ENCODE assay signal across 18 mouse cellular contexts in the genomic region with DNA sequence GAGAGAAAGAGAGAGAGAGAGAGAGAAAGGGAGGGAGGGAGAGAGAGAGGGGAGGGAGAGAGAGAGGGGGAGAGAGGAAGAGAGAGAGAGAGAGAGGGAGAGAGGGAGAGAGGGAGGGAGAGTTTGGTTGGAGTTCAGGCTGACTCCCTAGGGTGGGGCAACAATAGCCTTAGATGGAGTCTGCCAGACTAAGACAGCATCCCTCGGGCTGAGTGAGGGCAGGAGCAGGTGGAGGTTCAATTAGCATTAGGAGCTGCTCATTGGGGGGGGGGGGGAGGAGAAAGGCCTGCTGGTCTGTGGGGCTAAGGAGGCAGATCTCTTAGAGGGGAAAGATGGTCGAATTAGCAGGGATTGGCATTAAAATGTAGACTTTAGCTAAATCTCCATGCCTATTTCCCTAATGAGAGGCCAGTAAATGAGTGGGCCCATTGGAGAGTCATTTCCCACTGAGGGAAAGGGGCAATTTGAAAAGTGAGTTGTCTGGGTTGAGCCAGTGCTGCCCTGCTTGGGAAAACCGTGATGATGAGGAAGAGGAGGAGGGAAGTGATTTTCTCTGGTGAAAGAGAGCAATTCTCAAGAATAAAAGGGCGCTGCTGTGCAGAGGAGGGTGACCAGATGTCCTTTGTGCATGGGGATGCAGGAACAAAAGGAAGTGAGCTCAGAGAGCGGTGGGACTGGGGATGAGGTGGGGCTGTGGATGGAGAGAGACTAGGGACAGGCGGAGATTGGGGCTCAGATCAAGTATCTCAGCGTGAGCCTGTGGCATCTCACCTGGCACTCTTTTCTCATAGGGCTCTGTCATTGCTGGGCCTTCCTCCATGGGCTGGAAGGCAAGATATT.
DNase-seq lines count a peak whose midpoint lies in the region; ATAC-seq and TF ChIP-seq lines count a peak whose summit lies in the region.
"Had no signal": no experiment of that assay in that cellular context is flagged by ENCODE, and none has a peak within 500 bp of the region (broad histone marks: within the 10 kb centered on the region; RNA-seq: fewer than 3 reads in every experiment).

No protein-coding gene starts in this region.

- no peak overlapping the region for H3K9ac ChIP-seq in midbrain, postnatal 0 days (replicated peaks; ENCODE audit: low read length, poor library complexity, severe bottlenecking)
- H3K9ac ChIP-seq in embryonic facial prominence, embryonic 11.5 days (replicated peaks; ENCODE audit: low read length): no peak overlapping the region
- H3K9ac ChIP-seq in forebrain, postnatal 0 days: no peak overlapping the region
- H3K9ac ChIP-seq in neural tube, embryonic 13.5 days: no peak overlapping the region
- H3K9ac ChIP-seq: embryonic facial prominence, embryonic 13.5 days; limb, embryonic 15.5 days; liver, postnatal 0 days had no signal

- intact Hi-C loops in gastrocnemius, adult 2 months (cut with DNase I): no loop called here

- TF ChIP-seq CTCF in midbrain, postnatal 0 days (IDR thresholded peaks at IDR 0.05): no peak
- TF ChIP-seq CTCF in forebrain, postnatal 0 days (IDR thresholded peaks at IDR 0.05; ENCODE audit: low read depth): no peak
- TF ChIP-seq CTCF in gastrocnemius, adult 2 months (IDR thresholded peaks at IDR 0.05): no peak

- peak; percentile 17 for DNase-seq in midbrain, embryonic 10.5 days (ENCODE audit: low spot score)
- DNase-seq in midbrain, postnatal 0 days (ENCODE audit: low spot score): no peak
- peak; percentile 2 for DNase-seq in embryonic facial prominence, embryonic 11.5 days (ENCODE audit: low spot score)
- DNase-seq in forebrain, postnatal 0 days: no peak
- no peak for DNase-seq in gastrocnemius, adult 2 months
- no peak for DNase-seq in left cerebral cortex, adult 9 months (ENCODE audit: low spot score in 2 of 2)
- DNase-seq: adrenal gland, postnatal 14 days; cerebellum, postnatal 10 days; gastrocnemius, postnatal 25 days; heart, postnatal 36 days; kidney, postnatal 10 days; liver, postnatal 0 days; right cerebral cortex, postnatal 14 days had no signal

- peak overlapping the region; percentile 63 for H3K27ac ChIP-seq in midbrain, embryonic 10.5 days (replicated peaks)
- no peak overlapping the region for H3K27ac ChIP-seq in midbrain, postnatal 0 days (ENCODE audit: low read depth, low read length)
- H3K27ac ChIP-seq in embryonic facial prominence, embryonic 11.5 days (replicated peaks; ENCODE audit: low read depth, low read length): no peak overlapping the region
- H3K27ac ChIP-seq in forebrain, postnatal 0 days (ENCODE audit: low read depth, low read length): no peak overlapping the region
- peak overlapping the region; percentile 68 for H3K27ac ChIP-seq in neural tube, embryonic 13.5 days (replicated peaks)
- no peak overlapping the region for H3K27ac ChIP-seq in gastrocnemius, adult 2 months
- H3K27ac ChIP-seq: embryonic facial prominence, embryonic 13.5 days; limb, embryonic 15.5 days had no signal

- peaks cover 9% of the 10 kb centered on the region for H3K4me1 ChIP-seq in midbrain, embryonic 10.5 days
- no peaks in the 10 kb centered on the region for H3K4me1 ChIP-seq in midbrain, postnatal 0 days (ENCODE audit: insufficient read depth, low read length)
- H3K4me1 ChIP-seq in embryonic facial prominence, embryonic 11.5 days (ENCODE audit: control insufficient read depth, insufficient read depth, low read length): no peaks in the 10 kb centered on the region
- H3K4me1 ChIP-seq in forebrain, postnatal 0 days (ENCODE audit: insufficient read depth): no peaks in the 10 kb centered on the region; the same call in 1 of the 2 replicates
- H3K4me1 ChIP-seq in neural tube, embryonic 13.5 days (replicated peaks): peaks cover 14% of the 10 kb centered on the region
- H3K4me1 ChIP-seq: embryonic facial prominence, embryonic 13.5 days; limb, embryonic 15.5 days had no signal

- no peak for ATAC-seq in midbrain, postnatal 0 days (ENCODE audit: low FRiP score)
- 0 out of 2 replicates have a peak, but pooled peaks have one; percentile 23 for ATAC-seq in embryonic facial prominence, embryonic 11.5 days (replicated peaks; ENCODE audit: insufficient number of reproducible peaks, low FRiP score, low TSS enrichment, low read depth)
- peak; percentile 45; the same call in 1 of the 2 replicates for ATAC-seq in forebrain, postnatal 0 days
- ATAC-seq in neural tube, embryonic 13.5 days (ENCODE audit: low read depth): peak; percentile 76
- ATAC-seq: intestine, embryonic 16.5 days; liver, postnatal 0 days had no signal

- H3K9me3 ChIP-seq in midbrain, embryonic 10.5 days (replicated peaks): no peaks in the 10 kb centered on the region
- H3K9me3 ChIP-seq in midbrain, postnatal 0 days (ENCODE audit: low read length): no peaks in the 10 kb centered on the region
- H3K9me3 ChIP-seq in embryonic facial prominence, embryonic 11.5 days (replicated peaks; ENCODE audit: control insufficient read depth, low read length): no peaks in the 10 kb centered on the region
- no peaks in the 10 kb centered on the region for H3K9me3 ChIP-seq in forebrain, postnatal 0 days (ENCODE audit: low read length)
- no peaks in the 10 kb centered on the region for H3K9me3 ChIP-seq in neural tube, embryonic 13.5 days
- H3K9me3 ChIP-seq: embryonic facial prominence, embryonic 13.5 days; limb, embryonic 15.5 days had no signal

- 11% methylated on average over 7 of the region's 7 CpGs for WGBS in midbrain, embryonic 10.5 days
- WGBS in midbrain, postnatal 0 days: 22% methylated on average over 7 of the region's 7 CpGs
- 20% methylated on average over 6 of the region's 7 CpGs for WGBS in embryonic facial prominence, embryonic 11.5 days
- WGBS in forebrain, postnatal 0 days: 14% methylated on average over 7 of the region's 7 CpGs
- WGBS in neural tube, embryonic 13.5 days: 9% methylated on average over 7 of the region's 7 CpGs

- H3K36me3 ChIP-seq in midbrain, embryonic 10.5 days: no peaks in the 10 kb centered on the region
- no peaks in the 10 kb centered on the region for H3K36me3 ChIP-seq in midbrain, postnatal 0 days (ENCODE audit: insufficient read depth, low read length)
- H3K36me3 ChIP-seq in embryonic facial prominence, embryonic 11.5 days (replicated peaks; ENCODE audit: control insufficient read depth, insufficient read depth, low read depth, low read length): no peaks in the 10 kb centered on the region
- H3K36me3 ChIP-seq in forebrain, postnatal 0 days (ENCODE audit: insufficient read depth): no peaks in the 10 kb centered on the region
- H3K36me3 ChIP-seq in neural tube, embryonic 13.5 days: no peaks in the 10 kb centered on the region
- H3K36me3 ChIP-seq: embryonic facial prominence, embryonic 13.5 days; limb, embryonic 15.5 days had no signal

- no peak overlapping the region for H3K4me3 ChIP-seq in midbrain, embryonic 10.5 days
- no peak overlapping the region for H3K4me3 ChIP-seq in midbrain, postnatal 0 days (ENCODE audit: low read depth, low read length)
- H3K4me3 ChIP-seq in embryonic facial prominence, embryonic 11.5 days (ENCODE audit: low read depth, low read length): no peak overlapping the region
- H3K4me3 ChIP-seq in forebrain, postnatal 0 days (ENCODE audit: low read depth, low read length): no peak overlapping the region
- no peak overlapping the region for H3K4me3 ChIP-seq in neural tube, embryonic 13.5 days
- no peak overlapping the region for H3K4me3 ChIP-seq in gastrocnemius, adult 2 months
- H3K4me3 ChIP-seq: embryonic facial prominence, embryonic 13.5 days; limb, embryonic 15.5 days had no signal

- H3K4me2 ChIP-seq in midbrain, postnatal 0 days (ENCODE audit: low read depth, low read length, poor library complexity, severe bottlenecking): no peak overlapping the region
- H3K4me2 ChIP-seq in embryonic facial prominence, embryonic 11.5 days (ENCODE audit: low read depth, low read length): no peak overlapping the region
- H3K4me2 ChIP-seq in forebrain, postnatal 0 days (ENCODE audit: low read depth): no peak overlapping the region
- H3K4me2 ChIP-seq in neural tube, embryonic 13.5 days: no peak overlapping the region
- H3K4me2 ChIP-seq: embryonic facial prominence, embryonic 13.5 days; heart, embryonic 11.5 days; limb, embryonic 15.5 days had no signal

- no peaks in the 10 kb centered on the region for H3K27me3 ChIP-seq in midbrain, embryonic 10.5 days (ENCODE audit: low read depth, poor library complexity, severe bottlenecking)
- no peaks in the 10 kb centered on the region for H3K27me3 ChIP-seq in midbrain, postnatal 0 days (ENCODE audit: insufficient read depth, low read length)
- H3K27me3 ChIP-seq in embryonic facial prominence, embryonic 11.5 days (ENCODE audit: control insufficient read depth, insufficient read depth, low read length): no peaks in the 10 kb centered on the region
- H3K27me3 ChIP-seq in forebrain, postnatal 0 days (ENCODE audit: insufficient read depth, low read length): no peaks in the 10 kb centered on the region
- H3K27me3 ChIP-seq in neural tube, embryonic 13.5 days: no peaks in the 10 kb centered on the region
- H3K27me3 ChIP-seq: embryonic facial prominence, embryonic 13.5 days; limb, embryonic 15.5 days had no signal

Comparison
In these comparisons a context has a peak if more than half of its experiments do, and no peak if none do; other contexts are left out.
1. DNase-seq: peak in midbrain, embryonic 10.5 days (single experiment) and embryonic facial prominence, embryonic 11.5 days (single experiment); none in midbrain, postnatal 0 days (single experiment), forebrain, postnatal 0 days (single experiment), gastrocnemius, adult 2 months (single experiment) and left cerebral cortex, adult 9 months (0 of 2).
2. H3K27ac ChIP-seq: peak in midbrain, embryonic 10.5 days (single experiment) and neural tube, embryonic 13.5 days (single experiment); none in midbrain, postnatal 0 days (single experiment), embryonic facial prominence, embryonic 11.5 days (single experiment), forebrain, postnatal 0 days (single experiment) and gastrocnemius, adult 2 months (single experiment).